Mouse (Mus musculus) forebrain, embryonic 11.5 days (tissue): Measurements from ENCODE around the gene Gm12216. TPM values are rescaled to one million over a fixed set of nuclear protein-coding genes. Genes with fewer than 3 reads are reported as not detected.
"Not testable (repeated sequence)": the region's sequence is repeated elsewhere in the genome, so short reads cannot be mapped to it uniquely, and the experiment has no call there.

Experiments
- ATAC-seq: fragments of 200-750 bp; cut with Nextera tagmentation; replicated peaks from 2 replicates; pipeline ENCODE4 v1.8.0; 2017; ENCODE audit warnings: moderate TSS enrichment; ENCODE audit not compliant: low FRiP score
- DNase-seq: peaks from one replicate; pipeline ENCODE4 v3.0.0-alpha.2; 2017; ENCODE audit warnings: low spot score
- H3K27ac ChIP-seq: fragments of 300-500 bp; sonication (generic); 2 replicates; pipeline ENCODE4 v1.5.1; 2014; ENCODE audit warnings: low read depth, low read length
- H3K27me3 ChIP-seq: fragments of 300-500 bp; sonication (generic); 2 replicates; pipeline ENCODE4 v1.6.1; 2014; ENCODE audit warnings: mild to moderate bottlenecking, low read length, mixed read lengths; ENCODE audit not compliant: control insufficient read depth, insufficient read depth
- H3K36me3 ChIP-seq: fragments of 300-500 bp; sonication (generic); 2 replicates; pipeline ENCODE4 v1.6.1; 2014; ENCODE audit warnings: mild to moderate bottlenecking, low read length, moderate library complexity, mixed read lengths; ENCODE audit not compliant: control insufficient read depth, insufficient read depth
- H3K4me1 ChIP-seq: fragments of 300-500 bp; sonication (generic); replicated peaks from 2 replicates; pipeline ENCODE4 v1.6.1; 2014; ENCODE audit warnings: low read length, mixed read lengths; ENCODE audit not compliant: control insufficient read depth, insufficient read depth
- H3K4me2 ChIP-seq: fragments of 300-500 bp; sonication (generic); 2 replicates; pipeline ENCODE4 v1.6.1; 2014; ENCODE audit warnings: low read depth, mild to moderate bottlenecking, low read length, moderate library complexity, mixed read lengths; ENCODE audit not compliant: severe bottlenecking
- H3K4me3 ChIP-seq: fragments of 300-500 bp; sonication (generic); 2 replicates; pipeline ENCODE4 v1.5.1; 2014; ENCODE audit warnings: low read depth, low read length
- H3K9ac ChIP-seq: fragments of 300-500 bp; sonication (generic); 2 replicates; pipeline ENCODE4 v1.6.1; 2014; ENCODE audit warnings: low read length
- H3K9me3 ChIP-seq: fragments of 300-500 bp; sonication (generic); 2 replicates; pipeline ENCODE4 v1.6.1; 2016; ENCODE audit warnings: low read length, mixed read lengths; ENCODE audit not compliant: control insufficient read depth
- WGBS: fragments of 180-500 bp; shearing (Covaris S2); extraction: QIAGEN DNeasy Blood & Tissue Kit; methylation state at CpG from one replicate; pipeline ENCODE4 v1.1.7; 2014; 5-methylcytosine and 5-hydroxymethylcytosine counted together
- polyA plus RNA-seq: library from polyadenylated mRNA; unstranded; fragments of >200 nt; fragmentation: Nextera tagmentation; extraction: Ambion mirVana; gene quantifications from 2 replicates; pipeline ENCODE4 v1.2.1, GENCODE M21; 2014

Gm12216 gene
- polyA plus RNA-seq, 1 experiment from 2014 or later: not detected

GRCm38 (mm10) chr11:53864724-53865310 is 5.8 kb upstream of the Gm12216 start:
- WGBS: 88% methylated on average over 1 of the region's 4 CpGs

GRCm38 (mm10) chr11:53860944-53861343 is 1.9 kb upstream of the Gm12216 start:
- 90% methylated on average over 8 of the region's 9 CpGs for WGBS
- H3K9ac ChIP-seq, H3K4me2 ChIP-seq, H3K27me3 ChIP-seq, H3K27ac ChIP-seq, H3K4me1 ChIP-seq, ATAC-seq, DNase-seq, H3K9me3 ChIP-seq, H3K36me3 ChIP-seq, H3K4me3 ChIP-seq: not testable (repeated sequence)

More at GRCm38 (mm10) chr11:53864724-53865310, 5.8 kb upstream of the Gm12216 start:
- H3K27me3 ChIP-seq, H3K9me3 ChIP-seq, ATAC-seq, DNase-seq, H3K27ac ChIP-seq, H3K4me1 ChIP-seq, H3K9ac ChIP-seq, H3K4me2 ChIP-seq, H3K36me3 ChIP-seq, H3K4me3 ChIP-seq: not testable (repeated sequence)

- H3K9ac ChIP-seq: no peak overlapping the region
- no peaks in the 10 kb centered on the region for H3K36me3 ChIP-seq
- H3K27ac ChIP-seq: no peak overlapping the region
- ATAC-seq (no peak), DNase-seq (no peak)
- H3K4me3 ChIP-seq: no peak overlapping the region
- H3K27me3 ChIP-seq: no peaks in the 10 kb centered on the region
- H3K4me1 ChIP-seq: no peaks in the 10 kb centered on the region
- no peak overlapping the region; the same call in 1 of the 2 replicates for H3K4me2 ChIP-seq
- no peaks in the 10 kb centered on the region for H3K9me3 ChIP-seq
- 84% methylated on average over 6 of the region's 6 CpGs for WGBS
Observed at GRCm38 (mm10) chr11:53858058-53858760, 847 bp downstream of the Gm12216 start.

GRCm38 (mm10) chr11:53853665-53854064 is 5.4 kb downstream of the Gm12216 start:
- H3K36me3 ChIP-seq: no peaks in the 10 kb centered on the region
- H3K4me3 ChIP-seq: no peak overlapping the region
- no peaks in the 10 kb centered on the region for H3K9me3 ChIP-seq
- DNase-seq: no peak
- 64% methylated on average over 5 of the region's 5 CpGs for WGBS
- no peak overlapping the region for H3K9ac ChIP-seq
- ATAC-seq: no peak
- H3K27me3 ChIP-seq: no peaks in the 10 kb centered on the region
- no peaks in the 10 kb centered on the region for H3K4me1 ChIP-seq
- no peak overlapping the region for H3K27ac ChIP-seq
- no peak overlapping the region for H3K4me2 ChIP-seq

- Histone ChIP-seq H3K4me3 (no peak overlapping the region), H3K27me3 (no peaks in the 10 kb centered on the region), H3K27ac (no peak overlapping the region), H3K4me1 (no peaks in the 10 kb centered on the region), H3K4me2 (no peak overlapping the region), H3K9ac (no peak overlapping the region), H3K36me3 (no peaks in the 10 kb centered on the region), H3K9me3 (no peaks in the 10 kb centered on the region)
- DNase-seq (no peak), ATAC-seq (no peak)
- WGBS: 50% methylated on average over 5 of the region's 5 CpGs
Observed at GRCm38 (mm10) chr11:53851795-53852194, 7.3 kb downstream of the Gm12216 start.

- H3K4me2 ChIP-seq: no peak overlapping the region
- H3K9ac ChIP-seq: no peak overlapping the region
- DNase-seq (peak; percentile 84), ATAC-seq (peak; percentile 44; the same call in 1 of the 2 replicates)
- H3K36me3 ChIP-seq: no peaks in the 10 kb centered on the region
- WGBS: 31% methylated on average over 9 of the region's 9 CpGs
- no peak overlapping the region for H3K27ac ChIP-seq
- H3K4me3 ChIP-seq: no peak overlapping the region
- H3K27me3 ChIP-seq: no peaks in the 10 kb centered on the region
- H3K9me3 ChIP-seq: no peaks in the 10 kb centered on the region
- no peaks in the 10 kb centered on the region for H3K4me1 ChIP-seq
Observed at GRCm38 (mm10) chr11:53849588-53850320, 9.3 kb downstream of the Gm12216 start.

GRCm38 (mm10) chr11:53845680-53846079 is 13.4 kb downstream of the Gm12216 start:
- no peaks in the 10 kb centered on the region for H3K36me3 ChIP-seq
- WGBS: 80% methylated on average over 6 of the region's 6 CpGs
- DNase-seq: no peak
- no peak overlapping the region for H3K4me3 ChIP-seq
- H3K27ac ChIP-seq: no peak overlapping the region
- H3K9ac ChIP-seq: no peak overlapping the region
- H3K9me3 ChIP-seq: no peaks in the 10 kb centered on the region
- H3K27me3 ChIP-seq: no peaks in the 10 kb centered on the region
- no peak overlapping the region for H3K4me2 ChIP-seq
- ATAC-seq: no peak
- no peaks in the 10 kb centered on the region for H3K4me1 ChIP-seq

- H3K9ac ChIP-seq: no peak overlapping the region
- DNase-seq: no peak
- 83% methylated on average over 10 of the region's 10 CpGs for WGBS
Observed at GRCm38 (mm10) chr11:53843106-53843505, 15.9 kb downstream of the Gm12216 start.

More at GRCm38 (mm10) chr11:53843106-53843505, 15.9 kb downstream of the Gm12216 start:
- no peaks in the 10 kb centered on the region for H3K27me3 ChIP-seq
- no peak for ATAC-seq
- no peaks in the 10 kb centered on the region for H3K9me3 ChIP-seq
- H3K4me2 ChIP-seq: no peak overlapping the region
- H3K4me3 ChIP-seq: no peak overlapping the region
- no peaks in the 10 kb centered on the region for H3K36me3 ChIP-seq
- H3K27ac ChIP-seq: no peak overlapping the region
- H3K4me1 ChIP-seq: no peaks in the 10 kb centered on the region
